Mouse (Mus musculus): ENCODE measurements around the gene Zfp385b.

The Zfp385b gene

DNA sequence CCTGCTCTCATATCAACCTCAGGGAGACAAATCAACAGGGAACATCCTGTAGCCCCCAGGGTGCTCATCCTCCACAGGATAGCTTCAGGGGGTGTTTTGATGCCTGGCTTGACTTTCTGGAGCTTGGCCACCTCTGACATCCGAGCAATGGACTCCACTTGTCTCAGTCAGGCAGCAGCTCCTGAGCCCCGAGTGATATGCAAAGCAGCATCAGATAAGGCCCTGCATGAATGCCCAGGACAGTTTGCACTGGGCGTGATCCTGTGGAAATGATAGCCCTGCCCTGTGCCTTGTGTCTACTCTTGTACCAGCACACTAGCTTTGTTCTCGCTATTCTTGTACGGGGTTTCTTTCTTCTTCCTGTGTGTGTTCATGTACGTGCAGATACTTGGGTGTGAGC, 303.8 kb downstream of the Zfp385b start:
- DNase-seq (ENCODE audit: low spot score), result no peak

DNA sequence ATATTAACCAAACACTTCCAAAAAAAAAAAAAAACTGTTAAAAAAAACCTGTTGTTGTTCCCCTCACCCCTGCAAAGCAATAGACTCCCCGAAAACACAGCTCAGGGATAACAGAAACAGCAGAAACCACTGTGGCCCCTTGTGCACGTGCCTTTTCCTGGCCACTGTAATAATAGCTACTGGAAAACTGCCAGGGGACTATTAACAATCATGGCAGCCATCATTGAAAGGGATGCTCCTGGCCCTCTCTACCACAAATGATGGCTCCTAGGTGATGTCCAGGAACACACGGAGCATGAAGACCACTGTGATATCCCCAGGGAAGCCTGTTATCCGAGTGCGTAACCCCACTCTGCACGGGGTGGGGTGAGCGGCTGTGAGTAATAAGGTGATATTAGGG, 304.4 kb downstream of the Zfp385b start:
- DNase-seq (ENCODE audit: low spot score), result no peak

DNA sequence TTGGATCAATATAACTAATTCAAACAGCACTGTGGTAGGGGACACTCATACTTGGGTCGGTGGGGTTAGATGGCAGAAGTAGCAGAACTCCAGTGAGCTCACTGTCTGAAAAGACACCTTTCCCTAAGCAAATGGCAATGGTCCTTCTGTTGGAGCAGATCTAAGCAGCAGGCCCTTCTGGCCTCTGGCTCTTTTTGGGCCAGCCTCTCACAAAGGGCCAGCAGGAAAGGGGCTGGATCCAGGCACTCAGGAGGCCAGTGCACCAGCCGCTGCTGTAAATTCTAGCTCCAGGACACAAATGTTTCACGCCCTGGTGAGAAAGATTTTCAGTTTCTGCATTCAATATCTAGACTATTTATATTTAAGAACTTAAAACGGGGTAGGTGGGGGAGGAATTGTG, 305.0 kb downstream of the Zfp385b start:
- no peak for DNase-seq (ENCODE audit: low spot score)

DNA sequence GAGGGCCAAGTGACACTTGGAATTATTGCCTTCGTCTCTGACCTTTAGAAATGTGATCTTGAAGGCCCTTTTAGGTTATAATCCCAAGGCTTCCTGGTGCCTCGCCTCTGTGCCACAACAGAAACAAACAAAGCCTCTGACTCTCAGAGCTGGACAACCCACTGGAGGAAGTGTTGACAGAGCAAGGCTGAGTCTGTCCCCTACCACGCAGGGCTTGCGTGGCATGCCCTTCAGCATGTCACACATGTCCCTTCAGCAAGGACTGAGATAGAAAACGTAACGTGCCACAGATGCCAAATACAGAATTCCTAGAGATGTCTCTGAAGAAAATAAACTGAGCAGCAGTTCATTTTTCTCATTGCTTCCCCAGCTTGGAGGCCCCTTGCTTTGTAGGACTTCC, 310.7 kb downstream of the Zfp385b start:
- no peak for DNase-seq (ENCODE audit: low spot score)

DNA sequence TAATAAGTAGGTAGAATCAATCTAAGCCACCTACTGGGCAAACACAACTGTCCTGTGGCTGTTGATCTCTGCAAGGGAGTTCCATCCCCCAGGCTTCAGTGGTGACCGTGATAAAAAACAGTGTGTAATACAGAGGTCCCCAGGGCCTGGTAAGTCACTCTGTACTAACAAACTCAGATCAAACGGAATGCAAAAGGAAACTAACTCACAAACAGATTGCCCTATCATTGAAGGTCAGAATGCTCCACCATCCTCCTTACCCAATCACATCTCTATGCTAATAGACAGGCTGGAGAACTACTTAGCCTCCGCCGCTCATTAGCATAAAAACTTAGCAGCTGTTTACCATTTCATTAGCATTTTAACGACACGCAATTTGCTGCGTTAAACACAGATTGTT, 313.1 kb downstream of the Zfp385b start:
- DNase-seq (ENCODE audit: low spot score), result no peak

DNA sequence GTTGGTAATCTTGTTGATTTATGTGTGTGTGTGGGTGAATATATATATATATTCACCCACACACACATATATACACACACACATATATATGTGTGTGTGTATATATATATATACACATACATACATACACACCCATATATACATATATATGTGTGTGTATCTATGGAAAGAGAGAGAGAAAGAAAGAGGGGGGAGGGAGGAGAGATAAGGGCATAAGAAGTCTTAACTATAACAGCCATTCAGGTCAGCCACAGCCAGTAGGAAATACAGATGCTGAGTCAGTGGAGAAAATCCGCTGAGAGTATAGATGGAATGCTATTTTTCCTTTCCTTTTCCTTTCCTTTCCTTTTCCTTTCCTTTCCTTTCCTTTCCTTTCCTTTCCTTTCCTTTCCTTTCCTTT, 313.8 kb downstream of the Zfp385b start:
- no peak for DNase-seq (ENCODE audit: low spot score)

DNA sequence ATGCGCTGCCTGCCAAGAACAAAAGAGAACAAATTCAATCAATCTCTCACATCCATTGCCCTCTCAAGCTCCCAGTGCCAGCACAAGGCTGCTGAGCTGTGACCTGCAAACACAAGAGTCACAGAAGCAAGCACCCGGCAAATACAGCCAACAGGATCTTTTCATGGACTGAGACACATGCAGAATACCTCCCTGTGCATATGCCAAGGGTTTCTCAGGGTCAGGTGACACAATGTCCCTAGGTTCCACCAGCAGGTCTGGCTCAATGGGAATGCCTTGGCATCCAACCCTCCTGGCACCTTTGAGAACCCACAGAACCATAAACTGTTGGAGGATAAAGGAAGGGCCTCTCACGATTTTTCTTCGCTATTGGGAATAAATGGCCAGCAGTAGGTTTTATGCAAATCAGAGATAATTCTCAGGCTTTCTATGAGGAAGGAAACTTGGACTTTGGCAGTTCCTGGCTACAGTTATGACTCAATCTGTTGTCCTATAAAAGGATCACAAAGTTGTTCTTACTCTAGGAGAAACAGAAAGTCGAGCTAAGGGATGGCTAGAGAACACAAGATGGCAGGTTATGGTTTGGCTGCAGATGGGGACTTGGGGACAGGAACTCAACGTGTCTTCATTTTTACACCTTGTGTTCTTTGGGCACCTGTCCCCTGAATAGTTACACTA, 315.6 kb downstream of the Zfp385b start:
- DNase-seq (ENCODE audit: low spot score), result no peak

DNA sequence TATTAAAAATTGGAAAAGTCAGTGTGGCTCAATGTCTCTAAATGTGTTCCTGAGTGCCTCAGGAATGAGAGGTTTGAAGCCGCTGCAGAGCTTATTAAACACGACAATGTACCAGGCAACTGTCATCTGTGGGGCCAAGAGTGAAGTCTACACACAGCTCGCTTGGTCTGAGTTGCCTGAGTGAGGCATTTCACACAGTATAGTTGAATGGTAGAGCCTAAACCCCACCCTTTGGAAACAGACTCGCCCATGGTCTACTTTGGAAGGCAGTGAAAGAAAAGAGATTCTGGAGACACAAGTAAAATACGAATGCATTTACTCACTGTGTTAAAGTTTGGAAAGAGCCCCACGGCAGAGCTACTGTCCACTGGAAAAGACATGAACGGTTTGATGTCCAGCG, 316.2 kb downstream of the Zfp385b start:
- no peak for DNase-seq (ENCODE audit: low spot score)

DNA sequence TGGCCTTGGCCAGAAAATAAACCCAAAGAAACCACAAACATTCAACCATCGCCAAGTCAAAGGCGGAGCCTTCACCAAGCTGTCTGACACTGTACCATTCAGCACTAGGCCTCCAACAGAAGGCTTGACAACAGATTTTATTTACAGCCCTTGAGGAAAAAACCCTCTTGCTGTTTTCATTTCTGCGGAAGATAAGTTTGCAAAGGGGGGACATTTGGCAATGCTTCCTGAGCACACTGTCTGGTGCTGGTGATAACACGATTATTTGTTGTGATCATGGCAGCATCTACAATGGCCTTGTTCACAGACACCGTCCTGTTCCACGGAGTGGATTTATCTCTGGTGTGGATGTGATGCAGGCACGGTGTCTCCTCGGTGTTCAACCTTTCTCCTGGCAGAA, 317.0 kb downstream of the Zfp385b start:
- DNase-seq (ENCODE audit: low spot score), result no peak

DNA sequence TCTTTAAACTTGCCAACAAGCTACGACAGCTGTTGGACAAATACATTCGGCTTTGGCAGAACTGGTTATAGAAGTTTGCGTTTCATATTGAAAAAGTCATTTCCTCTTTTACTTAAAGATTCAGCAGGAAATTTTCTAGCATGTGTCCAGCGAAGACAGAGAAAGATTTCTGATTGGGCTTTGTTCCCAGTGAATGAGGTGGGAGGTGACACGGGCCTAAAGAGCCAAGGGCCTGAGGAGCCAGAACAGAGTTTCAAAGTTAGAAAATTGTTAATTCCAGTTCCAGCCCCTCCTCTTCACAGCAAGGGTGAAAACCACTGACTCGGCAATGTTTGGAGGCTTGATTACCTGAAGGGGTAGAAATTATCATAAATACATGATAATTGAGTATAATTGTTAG, 319.0 kb downstream of the Zfp385b start:
- no peak for DNase-seq (ENCODE audit: low spot score)

DNA sequence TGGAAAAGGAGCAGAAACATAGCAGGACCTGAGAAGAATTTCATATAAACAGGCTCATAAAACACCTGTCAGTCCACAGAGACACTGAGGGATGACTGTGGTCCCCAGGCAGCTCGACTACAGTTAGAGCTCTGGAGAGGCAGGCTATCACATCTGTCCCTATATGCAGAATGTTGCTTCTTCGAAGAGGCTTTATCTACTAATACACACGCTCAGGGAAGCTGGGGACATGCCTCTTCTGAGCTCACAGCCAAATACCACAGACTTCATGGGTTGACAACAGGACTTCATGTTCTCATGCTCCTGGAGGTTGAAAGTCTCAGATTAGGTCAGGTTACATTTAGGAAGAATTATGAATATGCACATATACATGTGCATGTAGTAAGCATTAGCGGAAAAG, 321.1 kb downstream of the Zfp385b start:
- DNase-seq (ENCODE audit: low spot score), result no peak

DNA sequence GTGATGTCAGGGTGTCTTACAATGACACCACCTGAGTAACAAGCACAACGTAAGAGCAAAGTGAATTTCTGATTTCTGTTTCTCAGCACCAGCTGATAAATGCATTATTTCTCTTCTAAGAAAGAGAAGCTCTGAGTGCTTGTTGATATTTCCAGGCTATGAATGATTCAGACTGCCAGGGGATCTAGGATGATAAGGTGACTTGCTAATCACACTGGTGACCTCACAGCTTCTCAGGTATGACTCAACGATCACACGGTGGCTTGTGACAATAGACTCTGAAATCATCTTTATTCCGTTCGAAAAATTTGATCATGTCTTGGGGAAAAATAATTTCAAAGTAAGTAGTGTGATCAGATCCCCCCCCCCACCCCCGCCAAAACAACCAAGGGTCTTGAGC, 321.5 kb downstream of the Zfp385b start:
- no peak for DNase-seq (ENCODE audit: low spot score)

DNA sequence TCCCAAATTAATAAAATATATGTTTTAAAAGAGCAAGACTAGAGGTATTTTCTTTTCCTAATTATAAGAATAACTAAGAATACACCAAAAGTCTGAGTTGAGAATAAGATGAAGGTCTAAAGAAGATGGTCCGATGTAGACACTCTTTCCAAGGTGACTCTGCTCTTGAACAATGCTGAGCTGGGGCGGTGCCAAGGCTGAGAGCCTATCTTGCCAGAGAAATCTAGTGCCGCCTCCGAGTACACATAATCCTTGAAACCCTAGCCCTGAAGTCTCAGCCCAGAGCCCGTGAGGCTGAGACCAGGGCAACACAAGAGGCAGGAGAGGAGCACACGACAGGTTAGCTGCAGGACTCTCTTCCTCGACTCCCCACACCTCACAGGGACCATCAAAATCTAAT, 323.4 kb downstream of the Zfp385b start:
- no peak for DNase-seq (ENCODE audit: low spot score)

DNA sequence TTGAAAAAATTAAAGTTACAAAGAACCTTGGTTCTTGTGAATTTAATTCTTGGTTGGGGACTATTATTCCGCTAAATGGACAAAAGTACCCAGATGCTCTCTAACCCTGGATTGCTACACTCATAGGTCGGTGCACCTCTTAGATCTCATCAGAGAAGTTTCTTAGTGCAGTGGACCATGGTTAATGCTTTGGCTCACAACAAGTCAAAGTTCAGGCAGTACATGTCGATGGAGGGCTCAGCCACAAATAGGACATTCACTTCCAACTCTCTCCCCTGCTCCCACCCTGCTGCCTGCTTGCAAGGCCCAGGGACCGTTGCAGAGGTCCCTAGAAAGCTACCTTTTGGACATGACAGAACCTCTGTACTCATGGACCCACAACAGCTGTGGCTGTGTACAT, 324.1 kb downstream of the Zfp385b start:
- no peak for DNase-seq (ENCODE audit: low spot score)

DNA sequence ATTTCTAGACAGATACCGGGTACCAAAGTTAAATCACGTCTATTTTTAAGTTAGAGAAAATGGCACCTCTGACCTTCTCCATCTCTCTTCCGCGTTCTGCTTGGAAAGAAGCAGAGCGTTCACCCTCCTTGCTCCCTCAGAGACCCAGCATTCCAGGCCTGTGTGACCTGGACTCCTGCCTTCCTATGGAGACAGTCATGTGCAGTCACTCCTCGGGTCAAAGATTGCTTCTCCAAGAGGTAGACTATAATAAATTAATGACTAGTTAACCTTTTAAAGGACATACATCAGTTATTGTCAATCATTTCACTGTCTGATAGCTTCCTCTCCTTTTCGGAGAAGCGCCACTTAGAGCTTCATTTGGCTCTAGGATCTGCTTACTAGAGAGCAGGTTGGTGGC, 325.7 kb downstream of the Zfp385b start:
- no peak for DNase-seq (ENCODE audit: low spot score)

DNA sequence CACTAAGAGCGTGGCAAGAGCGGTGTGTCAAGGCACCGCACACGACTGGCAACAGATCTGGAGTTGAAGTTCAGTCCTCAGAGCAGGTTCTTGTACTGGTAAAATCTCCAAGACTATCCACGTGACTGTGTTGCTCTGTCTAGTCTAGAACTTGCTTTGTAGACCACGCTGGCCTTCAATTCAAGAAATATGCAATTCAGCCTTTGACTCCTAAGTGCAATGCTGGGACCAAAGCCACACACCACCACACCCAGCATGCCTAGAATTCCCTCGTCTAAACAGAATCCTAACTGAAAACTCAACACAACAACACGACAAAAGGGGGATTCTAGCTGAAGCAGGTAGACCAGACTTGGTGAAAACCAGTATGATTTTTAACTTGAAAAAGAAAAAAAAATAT, 332.3 kb downstream of the Zfp385b start:
- DNase-seq (ENCODE audit: low spot score), result no peak

DNA sequence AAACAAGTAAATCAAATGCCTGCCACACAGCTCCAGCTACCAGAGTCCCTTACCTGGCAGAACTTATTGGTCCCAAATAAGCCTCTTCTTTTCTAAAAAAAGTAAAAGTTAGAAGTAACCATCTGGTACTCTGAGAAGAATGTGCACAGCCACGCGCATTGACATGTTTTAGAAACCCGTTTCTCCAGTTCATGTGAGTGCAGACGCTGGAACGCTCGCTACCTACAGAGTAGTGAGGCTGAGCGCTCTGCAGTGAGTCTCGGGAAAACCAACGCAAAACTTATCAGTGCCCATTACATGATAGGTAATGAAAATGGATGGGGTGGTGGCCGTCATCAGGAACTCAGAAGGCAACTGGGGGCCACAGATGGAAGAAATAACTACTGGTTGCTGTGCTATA, 338.2 kb downstream of the Zfp385b start:
- DNase-seq (ENCODE audit: low spot score), result no peak

DNA sequence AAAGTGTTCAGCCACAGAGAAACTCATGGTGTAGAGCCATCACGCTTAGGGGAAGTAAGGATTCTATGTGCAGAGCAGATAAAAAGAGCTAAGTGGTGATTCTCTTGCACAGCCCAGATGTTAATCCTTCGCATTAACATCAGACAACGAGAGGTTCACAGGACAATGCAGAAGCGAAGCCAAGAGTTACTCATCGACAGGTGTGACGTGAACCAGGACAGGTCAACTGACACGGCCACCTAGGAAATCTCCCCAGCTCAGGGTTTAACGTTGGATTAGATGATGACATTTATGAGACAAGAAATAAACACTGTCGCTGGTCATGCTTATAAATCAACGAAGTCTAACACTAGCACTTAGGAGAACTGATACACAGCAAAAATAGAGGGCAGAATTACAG, 341.9 kb downstream of the Zfp385b start:
- no peak for DNase-seq (ENCODE audit: low spot score)

DNA sequence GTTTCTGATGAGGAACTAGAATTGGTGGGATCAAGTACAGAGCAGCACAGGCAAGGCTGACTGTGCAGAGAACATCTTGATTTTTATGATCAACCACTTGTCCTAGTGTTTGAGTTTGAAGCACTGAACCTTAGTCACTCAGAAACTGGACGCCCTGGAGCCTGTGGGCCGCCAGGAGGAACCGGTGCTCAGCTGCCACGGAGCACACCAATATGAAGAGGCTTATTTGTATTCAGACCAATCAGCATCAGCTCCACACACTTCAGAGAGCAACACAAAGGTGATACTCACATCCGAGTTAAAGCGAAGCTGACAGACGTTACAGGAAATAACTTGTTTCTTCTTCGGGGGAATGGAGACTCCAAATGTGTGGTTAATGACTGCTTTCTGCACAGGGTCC, 343.0 kb downstream of the Zfp385b start:
- no peak for DNase-seq (ENCODE audit: low spot score)

DNA sequence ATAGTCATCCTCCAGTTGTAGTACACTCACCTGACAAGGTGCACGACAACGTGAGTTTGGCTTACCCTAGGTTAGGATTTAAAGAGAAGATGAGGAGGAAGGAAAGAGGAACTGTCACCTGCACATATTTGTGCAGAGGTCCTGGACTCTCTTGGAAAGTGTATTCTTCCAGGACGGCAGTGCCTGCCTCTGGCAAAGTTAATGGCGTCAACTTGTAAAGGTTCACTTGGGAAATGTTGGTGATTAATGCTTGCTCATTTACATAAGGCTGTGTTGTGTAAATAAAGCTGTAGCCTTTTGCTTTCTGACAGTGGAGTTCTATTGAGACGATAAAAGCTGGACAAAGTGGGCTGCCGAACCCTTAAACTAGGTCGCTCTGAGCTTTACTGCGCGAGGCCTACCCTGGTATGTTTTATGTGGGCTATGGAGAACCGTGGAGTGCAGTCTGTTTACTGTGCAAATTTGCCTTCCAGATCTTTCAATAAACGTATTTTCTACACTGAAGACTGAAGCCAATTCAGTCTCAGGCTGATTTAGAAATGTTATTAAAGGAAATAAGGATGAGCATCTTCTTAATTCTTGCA, 347.1 kb downstream of the Zfp385b start:
- DNase-seq (ENCODE audit: low spot score), result no peak

DNA sequence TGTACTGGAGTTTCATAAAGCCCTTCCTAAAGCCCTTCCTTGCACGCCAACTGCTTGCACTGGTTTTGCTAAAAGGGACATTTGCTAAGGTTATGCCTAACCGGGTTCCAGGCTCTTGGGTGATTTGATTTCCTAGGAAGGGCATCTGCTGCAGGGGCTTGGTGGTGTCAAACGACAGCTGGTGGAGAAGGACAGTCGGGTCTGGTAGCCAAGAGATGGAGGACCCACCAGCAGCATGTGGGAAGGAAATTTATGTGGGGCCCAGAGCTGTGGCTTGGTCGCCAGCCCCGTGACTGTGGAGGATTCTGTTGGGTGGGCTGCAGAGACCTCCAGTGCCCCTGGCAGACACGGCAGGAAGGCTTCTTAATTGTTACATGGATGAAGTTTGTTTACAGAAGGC, 348.7 kb downstream of the Zfp385b start:
- no peak for DNase-seq (ENCODE audit: low spot score)

DNA sequence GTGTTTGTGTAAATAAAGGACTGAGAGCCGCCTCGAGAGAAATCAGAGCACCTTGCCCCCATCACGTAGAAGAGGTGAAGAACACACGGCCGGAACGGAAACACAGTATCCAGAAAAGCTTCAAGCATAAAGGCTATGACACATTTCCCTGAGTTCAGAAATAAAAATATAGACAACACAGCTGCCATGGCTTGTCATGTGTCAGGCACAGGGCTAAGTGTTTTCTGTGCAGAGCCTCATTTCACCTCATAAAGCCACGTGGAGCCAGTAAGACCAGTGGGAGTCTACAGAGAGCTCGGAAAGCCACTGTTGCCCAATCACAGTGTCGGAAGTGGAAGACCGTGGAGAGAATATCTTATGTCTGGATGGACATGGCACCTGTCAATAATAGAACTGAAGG, 358.0 kb downstream of the Zfp385b start:
- DNase-seq (ENCODE audit: low spot score), result no peak

DNA sequence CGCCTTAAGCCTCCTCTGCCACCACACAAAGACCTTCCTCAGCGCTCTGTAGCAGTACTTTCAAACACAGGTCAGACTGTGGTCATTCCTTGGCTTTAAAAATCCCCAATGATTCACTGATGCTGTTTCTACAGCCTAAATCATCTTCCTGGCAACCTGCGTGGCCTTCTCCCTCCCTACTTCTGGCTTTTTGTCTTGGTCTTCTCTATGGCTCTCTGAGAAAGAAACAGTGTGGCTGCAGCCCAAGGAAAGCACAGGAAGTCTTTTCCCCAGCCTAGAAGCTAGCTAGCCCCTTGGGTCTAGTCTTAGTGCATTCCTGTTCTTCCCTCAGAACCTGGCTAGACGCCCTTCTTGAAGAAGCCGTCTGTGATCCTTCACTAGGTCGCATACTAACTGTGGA, 359.4 kb downstream of the Zfp385b start:
- DNase-seq (ENCODE audit: low spot score), result no peak

DNA sequence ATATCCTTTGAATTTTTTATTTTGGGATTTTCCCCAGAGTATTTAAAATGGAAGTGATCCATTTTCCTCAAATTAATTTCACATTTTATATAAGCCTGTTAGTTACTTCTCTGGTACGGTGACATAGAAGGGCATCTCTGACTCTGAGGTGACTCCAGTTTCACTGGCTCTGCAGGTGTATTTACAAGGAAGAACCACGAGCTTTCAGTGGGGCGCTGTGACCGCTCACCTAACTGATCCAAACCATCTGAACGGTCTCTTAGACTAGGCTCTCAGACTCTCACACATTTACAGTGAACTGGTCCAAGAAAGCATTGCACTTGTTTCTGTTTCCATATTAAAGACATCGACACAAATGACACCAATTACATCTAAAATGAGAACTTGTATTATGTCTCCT, 361.0 kb downstream of the Zfp385b start:
- no peak for DNase-seq (ENCODE audit: low spot score)

DNA sequence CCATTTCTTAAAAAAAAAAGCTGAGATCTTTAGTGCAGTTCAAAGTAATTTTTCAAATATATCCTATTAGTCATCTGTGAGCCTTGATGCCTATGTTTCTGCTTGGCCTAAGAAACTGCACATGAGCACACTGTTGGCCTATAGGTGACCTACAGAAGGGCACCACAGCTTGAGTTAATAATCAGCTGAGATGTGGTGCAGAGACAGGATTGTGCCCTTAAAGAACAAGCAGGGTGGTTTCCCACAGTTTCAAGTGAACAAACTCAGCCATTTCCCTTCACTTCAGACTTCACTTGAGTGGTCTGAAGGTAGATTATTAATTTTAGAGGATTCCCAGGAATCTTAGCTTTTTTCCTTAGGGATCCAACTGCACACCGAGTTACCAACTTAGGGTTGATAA, 362.3 kb downstream of the Zfp385b start:
- DNase-seq (ENCODE audit: low spot score), result no peak

Measured in urinary bladder, postnatal 10 days (tissue).